ENCODE assay signal across 21 mouse cellular contexts in genomic region chr12:73743087-73743486, GRCm38 (mm10).
"Had no signal": no experiment of that assay in that cellular context is flagged by ENCODE, and none has a peak within 500 bp of the region (broad histone marks: within the 10 kb centered on the region; RNA-seq: fewer than 3 reads in every experiment).

No protein-coding gene starts in this region.

- H3K36me3 ChIP-seq: limb, embryonic 15.5 days; midbrain, embryonic 12.5 days; midbrain, embryonic 15.5 days; neural tube, embryonic 12.5 days; neural tube, embryonic 15.5 days had no signal

- DNase-seq: kidney, postnatal 14 days; layer of hippocampus, adult 9-11 months; liver, postnatal 0 days; lung, embryonic 14.5 days; right cerebral cortex, adult 18-20 months; right cerebral cortex, postnatal 14 days; right cerebral cortex, postnatal 4 days; thymus, adult 2 months; thymus, postnatal 14 days; thymus, postnatal 4 days had no signal

- H3K4me2 ChIP-seq: limb, embryonic 15.5 days; liver, embryonic 11.5 days; lung, embryonic 14.5 days; midbrain, embryonic 12.5 days; midbrain, embryonic 15.5 days; neural tube, embryonic 12.5 days; neural tube, embryonic 15.5 days had no signal

- H3K9ac ChIP-seq: limb, embryonic 15.5 days; liver, embryonic 14.5 days; liver, postnatal 0 days; lung, embryonic 14.5 days; midbrain, embryonic 12.5 days; midbrain, embryonic 15.5 days; neural tube, embryonic 12.5 days; neural tube, embryonic 15.5 days had no signal

- ATAC-seq: liver, postnatal 0 days; lung, postnatal 0 days; midbrain, embryonic 15.5 days had no signal

- H3K9me3 ChIP-seq: limb, embryonic 15.5 days; midbrain, embryonic 12.5 days; midbrain, embryonic 15.5 days; neural tube, embryonic 12.5 days; neural tube, embryonic 15.5 days had no signal

- H3K4me3 ChIP-seq: layer of hippocampus, adult 2 months; limb, embryonic 15.5 days; midbrain, embryonic 12.5 days; midbrain, embryonic 15.5 days; neural tube, embryonic 12.5 days; neural tube, embryonic 15.5 days had no signal

- H3K27me3 ChIP-seq: limb, embryonic 15.5 days; midbrain, embryonic 15.5 days had no signal

- H3K27ac ChIP-seq: layer of hippocampus, adult 2 months; limb, embryonic 15.5 days; liver, embryonic 14.5 days; macrophage; midbrain, embryonic 12.5 days; midbrain, embryonic 15.5 days; neural tube, embryonic 12.5 days; neural tube, embryonic 15.5 days; stomach, postnatal 0 days had no signal

- H3K4me1 ChIP-seq: limb, embryonic 15.5 days; midbrain, embryonic 12.5 days; midbrain, embryonic 15.5 days; neural tube, embryonic 12.5 days; neural tube, embryonic 15.5 days had no signal
